Mouse (Mus musculus) large intestine, adult 2 months (tissue): ENCODE data around the gene Osbpl11. TPM values are rescaled to one million over a fixed set of nuclear protein-coding genes. Genes with fewer than 3 reads are reported as not detected.
"Not testable (repeated sequence)": the region's sequence is repeated elsewhere in the genome, so short reads cannot be mapped to it uniquely, and the experiment has no call there.

Experiments
- DNase-seq: peaks from one replicate; pipeline ENCODE4 v3.0.0-alpha.2; 2012; ENCODE audit warnings: low read depth, low spot score
- WGBS: fragments of 180-500 bp; shearing (Covaris S2); methylation state at CpG from one replicate; pipeline ENCODE4 v1.1.7; 2018; 5-methylcytosine and 5-hydroxymethylcytosine counted together
- polyA plus RNA-seq: library from polyadenylated mRNA; depleted of rRNA; stranded (reverse); fragments of >200 nt; gene quantifications from 2 replicates; pipeline ENCODE4 v1.2.3, GENCODE M21; 2012

Osbpl11 gene
- polyA plus RNA-seq, 1 experiment, result 8.2 TPM

- no peak for DNase-seq
These were observed 10.2 kb upstream of the Osbpl11 start for GRCm38 (mm10) chr16:33174695-33175094.

DNA sequence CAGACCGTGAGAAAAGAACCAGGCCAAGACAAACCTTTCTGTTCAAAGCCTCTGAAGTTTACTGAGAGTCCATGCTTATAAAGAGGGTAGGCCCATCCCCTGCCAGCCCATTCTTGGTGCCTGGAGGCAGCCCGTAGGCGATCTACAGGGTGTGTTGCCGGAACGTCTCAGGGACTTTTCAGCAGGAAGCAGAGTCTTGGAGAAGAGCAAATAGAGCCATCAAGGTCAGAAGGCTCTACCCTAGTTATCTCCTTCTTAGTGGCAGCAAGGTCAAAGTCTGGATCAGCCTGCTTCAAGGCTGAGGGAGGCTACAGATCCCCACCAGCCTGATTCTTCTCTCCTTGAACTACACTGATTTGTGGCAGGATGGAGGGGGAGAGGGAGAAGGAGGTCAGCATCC lies 8.0 kb upstream of the Osbpl11 start:
- 53% methylated on average over 5 of the region's 5 CpGs for WGBS

DNA sequence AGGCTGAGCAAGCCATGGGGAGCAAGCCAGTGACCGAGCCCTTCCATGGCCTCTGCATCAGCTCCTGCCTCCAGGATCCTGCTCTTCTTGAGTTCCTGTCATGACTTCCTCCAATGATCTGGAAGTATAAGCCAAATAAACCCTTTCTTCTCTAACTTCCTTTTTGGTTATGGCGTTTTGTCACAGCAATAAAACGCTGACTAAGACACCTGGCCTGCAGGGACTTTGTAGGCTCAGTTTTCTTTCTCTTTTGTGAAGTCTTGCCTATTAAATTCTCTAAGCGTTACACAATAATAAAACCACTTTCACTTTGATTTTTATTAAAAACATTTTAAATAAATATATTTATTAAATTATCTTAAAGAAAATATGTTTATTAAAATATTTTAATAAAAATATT lies 7.1 kb upstream of the Osbpl11 start:
- WGBS, result 54% methylated on average over 4 of the region's 4 CpGs
- DNase-seq, result no peak

More for the DNA sequence above, 8.0 kb upstream of the Osbpl11 start:
- DNase-seq, result not testable (repeated sequence)

DNA sequence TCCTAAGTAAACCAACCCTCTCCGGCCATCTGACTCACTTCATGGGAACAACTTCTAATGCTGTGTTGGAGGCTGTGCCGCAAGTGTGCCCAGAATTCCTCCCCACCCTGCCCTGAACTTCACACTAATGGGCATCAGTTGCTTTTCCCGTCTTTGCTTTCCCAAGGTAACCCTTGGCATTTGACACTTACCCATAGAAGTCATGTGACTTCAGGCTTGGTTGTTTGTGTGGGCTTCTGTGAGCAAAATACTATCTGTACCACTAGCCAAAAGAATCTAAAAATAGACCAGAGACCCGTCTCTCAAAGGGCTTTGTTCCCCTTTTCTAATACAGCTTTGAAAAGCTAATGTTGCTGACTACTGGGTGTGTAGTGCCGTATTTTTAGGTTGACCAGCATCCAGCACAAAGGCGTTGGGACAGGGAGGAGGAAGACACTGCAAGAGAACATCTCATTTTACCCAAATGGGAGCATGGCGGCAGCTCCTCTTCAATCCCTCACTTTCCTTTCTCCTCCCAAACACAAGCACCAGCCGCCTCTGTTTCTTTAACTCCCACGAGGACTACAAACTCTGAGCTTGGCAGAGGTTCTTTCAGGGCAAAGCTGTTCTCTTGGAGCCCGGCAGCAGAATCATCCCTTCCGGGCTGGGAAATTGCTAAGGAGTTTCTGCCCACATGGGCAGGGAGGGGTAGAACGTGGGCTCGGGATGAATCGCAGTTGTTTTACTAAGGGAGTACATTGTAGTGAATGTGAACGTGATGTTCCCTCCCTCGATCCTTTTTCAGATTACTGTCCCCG lies 6.4 kb upstream of the Osbpl11 start:
- no peak for DNase-seq
- 59% methylated on average over 17 of the region's 17 CpGs for WGBS

GRCm38 (mm10) chr16:33179222-33179621 lies 5.6 kb upstream of the Osbpl11 start:
- not testable (repeated sequence) for DNase-seq
- WGBS, result 88% methylated on average over 10 of the region's 10 CpGs

GRCm38 (mm10) chr16:33179911-33180310 lies 5.0 kb upstream of the Osbpl11 start:
- no peak for DNase-seq
- 54% methylated on average over 3 of the region's 3 CpGs for WGBS

DNA sequence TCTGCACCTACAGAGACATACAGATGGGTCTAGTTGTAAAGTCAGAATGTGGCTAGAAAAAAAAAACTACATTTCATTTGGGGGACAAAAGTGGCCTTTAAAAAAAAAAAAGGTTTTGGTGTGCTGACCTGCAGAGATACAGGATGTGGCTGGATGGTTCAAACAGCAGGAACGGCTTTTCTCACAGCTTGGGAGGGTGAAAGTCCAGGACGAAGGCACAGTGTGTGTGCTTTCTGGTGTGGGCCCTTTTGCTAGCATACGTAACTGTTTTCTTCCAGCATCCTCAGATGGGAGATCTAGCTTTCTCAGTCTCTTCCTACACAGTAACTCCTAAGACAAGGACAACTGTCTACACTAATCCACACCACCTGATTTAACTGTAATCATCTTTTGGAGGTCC lies 4.1 kb upstream of the Osbpl11 start:
- 75% methylated on average over 3 of the region's 3 CpGs for WGBS
- no peak for DNase-seq

DNA sequence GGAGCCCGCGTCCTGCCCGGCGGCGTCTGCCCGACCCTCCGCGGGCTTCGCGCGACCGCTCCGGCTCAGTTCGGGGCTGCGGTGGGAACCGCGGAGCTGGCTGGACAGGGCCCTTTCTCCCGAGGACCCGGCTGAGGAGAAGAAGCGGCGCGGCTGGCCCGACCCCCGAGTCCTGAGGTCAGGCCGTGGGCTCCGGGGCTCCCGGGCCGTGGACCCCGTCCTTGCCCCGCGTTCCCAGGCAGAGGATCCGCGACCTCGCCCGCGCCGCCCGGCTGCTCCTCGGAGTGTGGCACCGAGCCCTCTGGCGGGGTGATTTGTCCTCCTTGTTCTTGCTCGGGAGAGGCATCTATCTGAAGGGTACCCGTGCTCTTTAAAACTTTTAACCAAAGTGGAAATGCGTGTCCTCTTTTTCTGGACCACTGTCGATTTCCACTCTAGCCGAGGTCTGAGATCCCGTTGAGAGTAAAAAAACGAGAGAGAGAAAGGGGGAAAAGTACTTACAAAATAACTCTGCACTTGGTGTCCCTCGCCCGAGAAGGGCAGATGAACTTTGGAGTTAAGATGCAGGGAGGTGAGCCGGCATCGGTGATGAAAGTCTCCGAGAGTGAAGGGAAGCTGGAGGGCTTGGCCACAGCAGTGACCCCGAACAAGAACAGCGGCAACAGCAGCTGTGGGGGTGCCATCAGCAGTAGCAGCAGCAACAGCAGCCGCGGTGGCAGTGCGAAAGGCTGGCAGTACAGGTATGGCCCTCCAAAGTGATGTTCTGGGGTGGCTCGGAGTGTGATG lies 583 bp downstream of the Osbpl11 start:
- WGBS, result 1% methylated on average over 59 of the region's 59 CpGs
- no peak for DNase-seq

GRCm38 (mm10) chr16:33186134-33186533 lies 1.3 kb downstream of the Osbpl11 start:
- 14% methylated on average over 4 of the region's 4 CpGs for WGBS
- DNase-seq, result no peak

GRCm38 (mm10) chr16:33188076-33188475 lies 3.2 kb downstream of the Osbpl11 start:
- WGBS, result 33% methylated on average over 3 of the region's 3 CpGs
- no peak for DNase-seq

DNA sequence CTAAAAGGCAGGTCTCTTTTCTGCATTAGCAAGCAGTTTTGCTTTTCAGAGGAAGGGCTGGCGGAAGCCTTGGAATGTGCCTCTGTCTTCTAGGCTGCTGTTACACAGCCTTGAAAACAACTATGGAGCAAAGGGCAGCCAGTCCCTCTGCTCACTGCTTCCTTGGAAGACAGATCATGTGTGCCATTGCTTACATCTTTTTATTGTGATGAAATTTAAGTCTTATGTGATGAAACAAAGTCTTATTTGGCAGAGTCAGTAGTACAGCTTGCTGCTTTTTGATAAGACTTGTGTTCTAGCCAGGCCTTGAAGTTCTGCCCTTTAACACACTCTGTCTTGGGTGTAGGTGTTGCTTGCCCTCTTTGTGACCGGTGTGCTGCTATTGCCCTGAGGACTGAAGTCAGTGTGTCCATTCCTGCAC lies 6.8 kb downstream of the Osbpl11 start:
- WGBS, result 37% methylated on average over 2 of the region's 2 CpGs
- no peak for DNase-seq

DNA sequence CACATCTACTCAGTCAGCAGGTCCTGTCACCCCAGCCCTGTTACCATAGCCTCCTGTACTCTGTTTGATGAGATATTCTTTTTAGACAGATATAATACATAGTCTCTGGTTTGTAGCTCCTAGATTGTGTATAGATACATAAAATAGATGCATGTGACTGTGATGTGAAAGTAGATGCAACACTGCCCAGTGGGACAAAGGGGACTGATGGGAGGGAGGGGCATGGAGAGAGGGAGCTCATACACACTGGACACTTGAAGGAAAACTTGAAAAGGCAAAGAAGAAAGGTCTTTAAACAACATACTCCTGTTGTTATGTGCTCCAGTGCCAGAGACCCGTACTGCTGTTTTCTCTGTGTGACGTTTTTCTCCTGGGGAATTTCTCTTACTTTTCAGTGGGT lies 7.4 kb downstream of the Osbpl11 start:
- no peak for DNase-seq
- WGBS, result 77% methylated on average over 2 of the region's 2 CpGs

DNA sequence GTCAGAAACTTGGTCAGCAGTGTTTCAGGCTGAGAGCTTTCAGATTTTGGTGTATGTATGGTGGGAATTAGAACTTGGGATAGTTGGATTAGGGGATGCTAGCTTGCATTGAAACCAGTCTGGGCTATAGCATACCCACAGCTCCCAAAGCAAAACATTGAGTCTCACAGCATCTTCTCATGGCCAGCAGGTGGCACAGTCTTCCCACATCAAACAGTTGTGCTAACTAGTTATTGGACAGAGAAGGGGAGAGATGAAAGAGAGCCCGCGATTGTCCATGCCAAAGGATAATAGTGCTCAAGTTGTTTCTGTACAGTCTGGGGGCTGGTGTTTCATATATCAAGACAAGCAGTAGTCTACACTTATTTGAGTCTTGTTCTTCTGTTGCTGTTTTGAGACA lies 8.8 kb downstream of the Osbpl11 start:
- 11% methylated on average over 2 of the region's 2 CpGs for WGBS
- no peak for DNase-seq

DNA sequence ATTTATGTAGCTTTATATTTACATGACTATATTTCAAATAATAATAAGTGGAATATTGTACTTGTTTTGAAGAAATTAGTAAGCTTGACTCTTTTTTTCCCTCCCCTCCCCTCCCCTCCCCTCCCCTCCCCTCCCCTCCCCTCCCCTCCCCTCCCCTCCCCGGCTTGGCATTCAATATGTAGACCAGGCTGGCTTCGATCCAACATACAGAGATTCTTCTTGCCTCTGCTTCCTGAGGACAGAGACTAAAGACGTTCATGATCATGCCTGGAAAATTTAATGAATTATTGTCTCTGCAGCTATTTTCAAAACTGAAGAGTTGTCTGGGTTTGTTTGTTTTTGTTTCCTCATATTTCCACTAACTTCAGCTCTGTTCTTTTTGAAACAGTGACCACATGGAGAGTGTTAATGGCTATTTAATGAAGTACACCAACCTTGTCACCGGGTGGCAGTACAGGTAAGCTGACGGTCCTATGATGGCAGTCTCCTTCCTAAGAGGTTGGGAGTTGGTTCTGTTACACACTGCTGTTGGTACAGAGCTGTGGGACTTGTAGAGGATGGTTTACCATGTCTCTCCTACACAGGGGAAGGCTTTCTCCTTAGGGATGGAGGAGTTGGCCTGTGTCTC lies 10.9 kb downstream of the Osbpl11 start:
- 29% methylated on average over 4 of the region's 5 CpGs for WGBS
- DNase-seq, result no peak

- DNase-seq, result peak; percentile 54
- WGBS, result 46% methylated on average over 6 of the region's 6 CpGs
These were observed 11.7 kb downstream of the Osbpl11 start for GRCm38 (mm10) chr16:33196578-33196977.

DNA sequence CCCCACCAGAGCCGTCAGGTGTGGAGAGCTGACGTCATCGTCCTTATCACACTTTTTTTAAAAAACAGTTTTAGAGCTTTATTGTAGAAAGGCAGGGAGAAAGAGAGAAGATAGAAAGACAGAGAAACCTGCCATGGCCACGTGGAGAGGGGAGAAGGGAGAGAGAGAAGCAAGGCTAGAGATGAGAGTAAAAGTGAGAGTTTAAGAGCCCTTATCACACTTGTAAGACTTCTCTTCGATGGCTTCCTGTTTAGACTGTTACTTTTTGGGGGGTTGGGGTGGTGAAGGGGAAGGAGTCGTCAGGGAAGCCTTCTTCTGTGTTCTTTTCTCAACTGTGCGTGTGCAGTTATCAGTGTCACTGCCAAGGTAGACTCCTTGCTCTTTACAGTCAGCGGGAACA lies 15.7 kb downstream of the Osbpl11 start:
- 75% methylated on average over 8 of the region's 8 CpGs for WGBS
- no peak for DNase-seq

DNA sequence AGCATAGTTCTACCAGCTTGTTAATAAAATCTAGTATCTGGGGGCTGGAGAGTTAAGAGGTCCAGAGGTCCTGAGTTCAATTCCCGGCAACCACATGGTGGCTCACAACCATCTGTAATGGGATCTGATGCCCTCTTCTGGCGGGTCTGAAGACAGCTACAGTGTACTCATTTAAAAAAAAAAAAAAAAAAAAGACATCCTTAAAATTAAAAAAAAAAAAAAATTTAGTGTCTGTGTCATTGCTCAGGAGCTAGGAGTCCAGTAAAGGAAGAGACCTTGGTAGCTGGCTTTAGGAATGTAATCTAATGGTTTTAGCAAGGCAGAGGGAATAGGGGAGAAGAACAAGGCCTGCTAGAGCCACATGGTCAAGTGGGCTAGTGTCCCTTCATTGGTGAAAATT lies 25.9 kb downstream of the Osbpl11 start:
- WGBS, result 91% methylated on average over 2 of the region's 2 CpGs
- DNase-seq, result no peak

DNA sequence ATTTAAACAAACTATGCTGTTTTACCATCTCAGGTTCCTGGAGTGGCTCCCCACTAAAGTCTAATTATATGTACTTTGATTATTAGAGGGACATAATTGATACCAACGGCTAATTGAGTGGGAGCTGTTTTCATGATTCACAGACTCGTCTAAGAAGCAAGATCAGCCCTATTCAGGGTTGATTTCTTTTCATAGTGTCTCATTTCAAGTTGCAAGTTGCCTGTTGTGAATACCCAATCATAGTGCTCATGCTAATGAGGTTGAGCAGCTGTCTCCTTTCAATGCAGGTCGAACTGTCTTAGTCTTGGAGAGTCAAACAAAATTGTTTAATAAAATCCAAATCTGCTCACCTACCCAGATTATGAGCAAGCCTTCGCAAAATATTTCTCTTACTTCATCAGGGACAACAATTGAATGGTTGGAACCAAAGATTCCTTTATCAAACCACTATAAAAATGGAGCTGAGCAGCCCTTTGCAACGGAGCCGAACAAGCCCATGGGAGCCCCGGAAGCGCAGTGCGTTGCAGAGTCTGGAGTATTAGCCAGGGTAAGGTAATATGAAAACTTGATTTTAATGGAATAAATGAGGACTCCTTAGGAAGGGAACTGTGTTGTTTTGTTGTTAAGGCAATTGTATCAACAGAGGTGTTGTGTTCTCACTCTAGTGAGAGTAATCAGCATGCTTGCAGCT lies 31.6 kb downstream of the Osbpl11 start:
- DNase-seq, result no peak
- 86% methylated on average over 9 of the region's 9 CpGs for WGBS

- WGBS, result 42% methylated on average over 3 of the region's 3 CpGs
These were observed 32.7 kb downstream of the Osbpl11 start for GRCm38 (mm10) chr16:33217553-33218085.

GRCm38 (mm10) chr16:33222482-33222881 lies 37.6 kb downstream of the Osbpl11 start:
- no peak for DNase-seq

More at GRCm38 (mm10) chr16:33217553-33218085, 32.7 kb downstream of the Osbpl11 start:
- not testable (repeated sequence) for DNase-seq

More at GRCm38 (mm10) chr16:33222482-33222881, 37.6 kb downstream of the Osbpl11 start:
- WGBS, result 76% methylated on average over 3 of the region's 3 CpGs
